Mouse (Mus musculus): ENCODE measurements at regions not wholly inside any gene's neighbourhood (a gene's known extent, or its start where the extent isn't known, plus 50 kb on each side); places are given as distances from the start of the nearest gene placed in this dataset.

- no peak for DNase-seq
Measured at GRCm38 (mm10) chr17:62412666-62413180, 468.4 kb downstream of the Efna5 start.

GRCm38 (mm10) chr17:62403739-62404138 is 477.4 kb downstream of the Efna5 start:
- no peak for DNase-seq

GRCm38 (mm10) chr17:62393355-62394006 is 487.6 kb downstream of the Efna5 start:
- peak; percentile 20 to 31 for DNase-seq

GRCm38 (mm10) chr17:62384053-62384452 is 497.1 kb downstream of the Efna5 start:
- peak; percentile 7 to 8 for DNase-seq

- DNase-seq: no peak
Measured at GRCm38 (mm10) chr17:62378868-62379417, 502.2 kb downstream of the Efna5 start.

- no peak for DNase-seq
Measured at GRCm38 (mm10) chr17:62369100-62369499, 512.0 kb downstream of the Efna5 start.

- DNase-seq: no peak
Measured at GRCm38 (mm10) chr17:62367937-62368336, 513.2 kb downstream of the Efna5 start.

- DNase-seq: no peak
Measured at GRCm38 (mm10) chr17:62358323-62358722, 522.8 kb downstream of the Efna5 start.

- peak in 1 of 2 experiments; percentile 3 for DNase-seq
Measured at GRCm38 (mm10) chr17:62337890-62338557, 543.1 kb downstream of the Efna5 start.

GRCm38 (mm10) chr17:62330226-62330625 is 550.9 kb downstream of the Efna5 start:
- no peak for DNase-seq

GRCm38 (mm10) chr17:62326844-62327243 is 554.3 kb downstream of the Efna5 start:
- no peak for DNase-seq

- DNase-seq: no peak
Measured at GRCm38 (mm10) chr17:62319033-62319432, 562.1 kb downstream of the Efna5 start.

- DNase-seq: peak; percentile 23 to 27
Measured at GRCm38 (mm10) chr17:62310059-62310458, 571.1 kb downstream of the Efna5 start.

- DNase-seq: no peak
Measured at GRCm38 (mm10) chr17:62307111-62307510, 574.0 kb downstream of the Efna5 start.

GRCm38 (mm10) chr17:62306524-62306923 is 574.6 kb downstream of the Efna5 start:
- no peak for DNase-seq

GRCm38 (mm10) chr17:62305140-62305539 is 576.0 kb downstream of the Efna5 start:
- DNase-seq: no peak

GRCm38 (mm10) chr17:62304073-62304472 is 577.0 kb downstream of the Efna5 start:
- DNase-seq: no peak

- DNase-seq: peak; percentile 9 to 24
Measured at GRCm38 (mm10) chr17:62299875-62300274, 581.2 kb downstream of the Efna5 start.

GRCm38 (mm10) chr17:62297393-62298060 is 583.6 kb downstream of the Efna5 start:
- DNase-seq: no peak

GRCm38 (mm10) chr17:62295412-62295811 is 585.7 kb downstream of the Efna5 start:
- DNase-seq: no peak

GRCm38 (mm10) chr17:62292703-62293102 is 588.4 kb downstream of the Efna5 start:
- DNase-seq: no peak

- DNase-seq: no peak
Measured at GRCm38 (mm10) chr17:62287666-62288065, 593.5 kb downstream of the Efna5 start.

- no peak for DNase-seq
Measured at GRCm38 (mm10) chr17:62287127-62287526, 594.0 kb downstream of the Efna5 start.

Data from kidney, postnatal 4 days (tissue).